Mouse (Mus musculus) lung, postnatal 0 days (tissue): ENCODE data around the gene Tex14.

Experiments used
- CTCF ChIP-seq: IDR thresholded peaks from 2 replicates; pipeline ENCODE4 v1.5.1; 2016; ENCODE audit warnings: antibody characterized with exemption, mild to moderate bottlenecking
- EP300 ChIP-seq: IDR thresholded peaks from 2 replicates; pipeline ENCODE4 v1.6.1; 2016; ENCODE audit warnings: antibody characterized with exemption, mild to moderate bottlenecking, control low read depth

DNA sequence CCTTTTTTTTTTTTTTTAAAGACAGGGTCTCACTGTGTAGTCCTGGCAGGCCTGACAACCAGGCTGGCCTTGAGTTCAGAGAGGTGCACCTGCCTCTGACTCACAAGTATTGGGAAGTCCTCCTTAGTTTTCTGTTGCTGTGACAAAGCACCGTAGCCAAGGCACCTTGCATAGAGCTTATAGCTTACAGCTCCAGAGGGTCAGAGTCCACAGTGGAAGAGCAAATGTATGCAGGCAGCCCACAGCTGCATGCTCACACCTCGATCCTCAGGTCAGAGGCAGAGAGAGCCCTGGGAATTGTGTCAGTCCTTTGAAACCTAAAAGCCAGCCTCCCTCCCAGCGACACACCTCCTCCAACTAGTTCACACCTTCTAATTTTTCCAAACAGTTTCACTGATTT, 101.6 kb downstream of the Tex14 start:
- no peak for TF ChIP-seq CTCF
- TF ChIP-seq EP300, result no peak
